Mouse (Mus musculus) embryo, embryonic 11 days (tissue): ENCODE data around the gene Gli3.
A peak's percentile ranks its signal among the peaks of the same experiment; 100 is the strongest.

Experiments used
- DNase-seq: peaks from one replicate; pipeline ENCODE4 v3.0.0-alpha.2; 2015

The Gli3 gene

DNA sequence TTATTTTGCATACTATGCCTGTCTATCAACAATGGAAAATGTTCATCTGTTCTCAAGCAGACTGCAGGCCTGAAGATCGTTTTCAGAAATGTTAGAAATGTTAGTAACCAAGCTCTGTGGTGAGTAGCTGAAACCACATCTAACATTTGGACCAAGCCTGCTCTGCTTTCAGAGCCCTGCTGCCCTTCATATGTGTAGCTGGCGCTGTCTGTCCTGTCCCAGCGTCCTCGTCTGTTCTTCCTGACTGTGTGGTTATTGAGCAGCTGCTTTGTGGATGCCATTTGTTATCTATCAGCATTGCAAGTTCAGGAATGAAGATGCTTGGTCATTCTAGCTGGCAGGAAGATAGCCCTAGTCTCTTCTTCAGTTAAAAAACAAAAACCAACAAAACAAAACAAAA lies 35.3 kb downstream of the Gli3 start:
- DNase-seq = no peak

DNA sequence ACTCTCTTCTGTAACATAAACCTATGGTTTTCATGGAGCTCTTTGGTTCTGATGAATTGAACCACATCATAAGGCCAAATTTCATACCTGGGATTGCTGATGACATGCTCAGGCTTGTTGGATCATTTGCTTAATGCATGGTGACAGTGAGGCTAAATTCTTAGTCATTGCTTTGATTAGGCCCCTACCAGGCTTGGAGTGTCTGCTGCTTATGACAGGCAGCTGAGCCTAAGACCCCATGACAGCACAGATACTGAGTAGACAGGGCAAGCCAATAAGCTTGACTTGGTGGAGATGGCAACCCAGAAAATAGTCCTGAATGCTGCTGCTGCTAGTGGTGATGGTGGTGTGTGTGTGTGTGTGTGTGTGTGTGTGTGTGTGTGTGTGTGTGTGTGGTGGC lies 47.9 kb downstream of the Gli3 start:
- DNase-seq = no peak

DNA sequence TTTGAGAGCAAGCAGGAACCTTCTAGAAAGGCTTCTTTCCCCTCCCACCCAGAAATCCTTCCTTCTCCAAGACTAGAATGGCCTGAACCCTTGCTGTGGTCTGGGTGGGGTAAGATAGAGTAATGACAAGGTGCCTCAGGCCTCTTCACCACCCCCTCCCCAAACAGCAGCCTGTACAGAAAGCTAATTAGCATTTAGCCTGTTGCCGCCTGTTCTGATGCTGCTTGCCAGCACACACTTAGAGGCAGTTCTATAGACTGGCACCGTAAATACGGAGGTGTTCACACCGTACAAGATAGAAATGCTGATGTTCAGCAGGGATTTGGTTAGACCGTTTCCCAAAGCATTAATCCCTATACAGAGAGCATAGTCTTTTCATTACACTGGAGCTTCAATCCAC lies 50.1 kb downstream of the Gli3 start:
- no peak for DNase-seq

DNA sequence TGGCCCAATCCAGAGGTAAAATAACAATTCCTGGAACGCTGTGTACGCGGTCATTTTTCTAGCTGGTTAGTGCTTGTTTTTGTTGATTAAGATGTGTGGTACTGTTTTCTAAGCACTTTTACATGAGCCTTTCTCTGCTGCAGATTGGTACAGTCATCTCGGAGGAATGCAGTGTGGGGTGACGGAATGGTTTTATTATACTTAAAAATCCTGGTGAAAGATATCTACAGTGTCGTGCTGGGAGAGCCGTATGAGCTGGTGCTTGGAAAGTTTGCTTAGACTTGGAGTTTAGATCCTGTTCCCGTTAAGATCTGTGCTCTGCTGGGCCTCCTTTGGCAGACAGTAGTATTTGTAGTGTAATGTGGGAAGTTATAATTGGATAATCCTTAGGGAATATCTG lies 51.0 kb downstream of the Gli3 start:
- no peak for DNase-seq

DNA sequence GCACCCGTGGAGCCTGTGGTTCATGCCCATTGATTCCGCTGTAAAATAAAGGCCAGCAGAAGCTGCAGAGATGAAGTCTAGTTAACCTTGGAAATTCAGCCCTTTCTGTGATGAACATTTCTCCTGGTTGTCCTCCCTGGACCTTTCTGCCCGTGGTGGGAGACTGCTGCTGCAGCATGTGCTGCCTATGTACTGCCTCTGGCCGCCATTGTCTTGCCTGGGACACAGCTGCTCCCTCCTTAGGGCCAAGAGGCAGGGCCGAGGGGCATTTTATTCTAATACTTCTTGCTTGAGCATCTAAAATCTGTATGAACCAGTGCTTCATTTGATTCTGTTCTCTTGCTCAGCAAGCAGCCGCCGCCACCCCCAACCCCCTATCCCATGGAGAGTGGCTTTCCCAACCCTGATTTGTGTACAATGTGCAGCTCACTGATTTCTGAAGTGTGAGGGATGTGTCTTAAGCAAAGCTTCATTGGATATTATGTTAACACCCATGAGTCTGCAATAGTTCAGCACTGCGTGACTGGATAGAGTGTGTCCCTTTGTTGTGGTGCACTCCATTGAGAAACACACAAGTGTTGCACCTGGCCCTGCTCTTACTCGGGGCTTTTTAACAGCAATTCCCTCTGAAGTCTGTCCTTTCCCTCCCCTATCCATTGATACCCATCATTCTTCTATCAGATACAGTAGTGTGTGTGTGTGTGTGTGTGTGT lies 54.2 kb downstream of the Gli3 start:
- DNase-seq = no peak

GRCm38 (mm10) chr13:15520353-15520752 lies 57.3 kb downstream of the Gli3 start:
- DNase-seq = no peak

- DNase-seq = no peak
Observed at GRCm38 (mm10) chr13:15522153-15522552, 59.1 kb downstream of the Gli3 start.

- no peak for DNase-seq
Observed at GRCm38 (mm10) chr13:15524208-15524607, 61.2 kb downstream of the Gli3 start.

GRCm38 (mm10) chr13:15526691-15527090 lies 63.7 kb downstream of the Gli3 start:
- DNase-seq = no peak

- no peak for DNase-seq
Observed at GRCm38 (mm10) chr13:15531568-15531967, 68.5 kb downstream of the Gli3 start.

- no peak for DNase-seq
Observed at GRCm38 (mm10) chr13:15537206-15537605, 74.2 kb downstream of the Gli3 start.

DNA sequence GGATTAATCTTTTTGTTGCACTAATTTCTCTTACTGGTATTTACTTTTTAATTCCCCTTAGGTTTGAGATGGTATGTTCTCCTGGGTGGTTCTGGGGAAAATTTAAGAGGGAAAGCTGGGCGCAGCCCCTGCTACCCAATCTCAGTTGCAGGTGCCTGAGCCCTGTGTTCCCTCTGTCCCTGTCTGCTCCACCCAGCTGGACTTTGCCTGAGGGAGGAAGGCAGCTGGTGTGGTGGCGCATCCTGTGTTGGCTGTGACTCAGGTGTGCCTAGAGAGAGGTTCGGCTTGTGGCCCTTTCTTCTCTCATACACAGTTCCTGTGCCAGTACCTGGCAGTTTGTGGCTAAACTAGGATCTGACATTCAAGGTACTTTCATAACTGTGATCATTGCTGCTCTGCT lies 74.6 kb downstream of the Gli3 start:
- no peak for DNase-seq

- no peak for DNase-seq
Observed at GRCm38 (mm10) chr13:15538389-15538788, 75.4 kb downstream of the Gli3 start.

DNA sequence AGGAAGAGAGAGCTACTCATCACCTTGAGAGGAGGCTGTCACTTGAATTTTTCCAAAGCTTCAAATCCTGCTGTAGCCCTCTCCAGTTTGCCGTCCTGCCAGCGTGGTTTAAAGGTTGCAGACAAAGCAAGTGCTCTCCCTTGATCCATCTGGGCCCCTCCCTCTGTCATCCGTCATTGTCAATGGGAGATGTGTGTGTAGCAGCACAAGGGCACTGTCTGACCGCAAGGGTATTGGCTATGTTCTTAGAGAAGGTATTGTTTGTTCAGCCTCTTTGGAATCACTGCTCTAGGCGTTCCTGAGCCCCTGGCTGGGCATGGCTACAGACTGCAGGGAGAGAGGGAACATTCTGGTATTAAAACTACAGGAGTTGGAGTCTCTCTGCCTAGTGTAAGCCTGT lies 79.0 kb downstream of the Gli3 start:
- DNase-seq = peak; percentile 80

- no peak for DNase-seq
Observed at GRCm38 (mm10) chr13:15543169-15543887, 80.3 kb downstream of the Gli3 start.

DNA sequence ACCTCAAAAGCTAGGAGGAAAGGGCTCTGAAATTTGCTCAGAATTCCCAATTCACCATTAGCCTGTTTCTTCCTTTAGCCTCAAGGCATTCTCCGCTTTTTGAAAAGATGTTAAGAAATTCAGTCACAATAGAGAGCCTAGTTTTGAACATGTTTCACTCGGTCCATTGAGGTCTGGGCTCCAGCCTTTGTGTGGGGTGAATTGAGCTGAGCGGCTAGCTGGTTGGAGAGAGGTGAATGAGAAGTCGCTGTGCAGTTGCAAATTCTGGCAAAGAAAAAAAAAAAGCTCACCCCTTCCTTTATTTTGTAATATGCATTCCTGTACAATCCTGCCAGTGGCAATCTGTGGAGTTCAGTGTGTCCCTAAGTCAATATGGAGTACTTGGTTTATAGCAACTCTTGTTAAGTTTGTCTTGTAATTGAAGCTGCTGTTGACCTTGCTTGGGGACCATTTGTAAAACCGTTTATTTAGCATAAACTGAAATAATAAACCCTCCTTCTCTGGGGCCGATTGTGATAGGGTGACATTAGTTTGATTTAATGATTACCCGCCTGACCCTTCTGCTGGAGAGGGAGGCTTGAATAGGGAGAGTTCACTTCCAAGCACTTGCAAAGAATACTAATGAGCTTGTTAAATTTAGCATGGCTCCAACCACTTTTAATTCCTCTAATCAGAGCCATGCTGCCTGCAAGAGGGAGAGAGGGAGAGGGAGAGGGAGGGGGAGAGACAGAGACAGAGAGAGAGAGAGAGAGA lies 81.0 kb downstream of the Gli3 start:
- DNase-seq = peak; percentile 74

DNA sequence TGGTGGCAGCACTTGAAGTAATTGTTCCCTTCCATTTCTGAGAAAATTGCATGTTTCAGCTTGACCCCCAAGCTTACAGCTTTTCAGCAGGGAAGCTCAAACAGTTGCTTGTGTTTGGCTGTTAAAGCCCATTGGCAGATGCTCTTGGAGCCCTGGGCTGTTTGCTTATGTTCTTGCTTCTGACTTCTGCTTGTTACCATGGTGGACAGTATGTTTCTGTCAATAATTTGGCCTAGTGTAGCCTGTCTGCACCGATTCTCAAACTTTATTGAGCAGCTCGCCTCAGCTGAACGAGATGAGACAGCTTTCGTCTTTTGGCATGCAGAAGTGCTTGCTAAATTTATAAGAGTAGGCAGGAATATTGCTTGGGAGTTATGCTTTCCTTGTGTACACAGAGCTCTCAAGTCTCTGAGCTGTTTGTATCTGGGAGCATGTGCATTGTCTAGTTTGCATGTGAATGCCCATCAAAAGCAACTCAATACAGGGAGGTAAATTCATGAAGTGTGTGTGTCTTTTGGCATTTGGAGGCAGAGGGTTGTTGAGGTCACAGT lies 82.4 kb downstream of the Gli3 start:
- no peak for DNase-seq

DNA sequence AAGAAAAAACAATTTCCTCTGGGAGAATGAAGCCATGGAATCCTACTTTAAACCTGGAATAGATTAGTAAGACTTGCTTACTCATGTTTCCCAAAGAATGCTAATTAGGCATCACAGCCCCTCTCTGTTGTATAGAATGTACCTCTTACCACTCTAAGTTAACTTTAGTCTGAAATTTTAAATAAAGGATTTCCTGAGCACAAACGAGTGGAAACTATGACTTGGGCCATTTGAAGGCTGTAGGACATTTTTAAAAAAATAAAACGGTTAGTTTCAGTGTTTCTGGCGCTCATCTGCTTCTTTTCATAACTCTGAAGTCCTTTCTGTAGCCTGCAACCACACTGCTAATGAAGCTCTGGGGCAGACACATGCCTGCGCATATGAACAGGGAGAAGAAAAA lies 83.2 kb downstream of the Gli3 start:
- DNase-seq = no peak

DNA sequence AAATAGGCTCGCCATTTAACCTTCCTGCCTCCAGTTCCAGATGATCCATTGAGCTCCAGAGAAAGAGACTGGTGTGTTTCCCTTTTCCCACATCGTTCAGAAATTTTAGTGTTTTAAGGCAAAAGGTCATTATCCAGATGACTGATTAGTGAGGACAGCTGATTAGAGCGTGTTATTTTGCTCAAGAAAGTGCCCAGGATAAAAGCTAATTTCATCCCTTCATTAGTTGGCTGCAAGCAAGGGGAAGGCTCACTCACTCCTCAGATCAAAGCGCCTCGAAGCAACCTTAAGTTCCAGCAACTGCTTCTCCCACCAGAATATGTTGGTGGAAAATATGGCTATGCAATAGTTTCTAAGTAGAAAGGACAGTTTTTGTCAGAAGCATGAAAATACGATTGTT lies 86.4 kb downstream of the Gli3 start:
- DNase-seq = no peak

DNA sequence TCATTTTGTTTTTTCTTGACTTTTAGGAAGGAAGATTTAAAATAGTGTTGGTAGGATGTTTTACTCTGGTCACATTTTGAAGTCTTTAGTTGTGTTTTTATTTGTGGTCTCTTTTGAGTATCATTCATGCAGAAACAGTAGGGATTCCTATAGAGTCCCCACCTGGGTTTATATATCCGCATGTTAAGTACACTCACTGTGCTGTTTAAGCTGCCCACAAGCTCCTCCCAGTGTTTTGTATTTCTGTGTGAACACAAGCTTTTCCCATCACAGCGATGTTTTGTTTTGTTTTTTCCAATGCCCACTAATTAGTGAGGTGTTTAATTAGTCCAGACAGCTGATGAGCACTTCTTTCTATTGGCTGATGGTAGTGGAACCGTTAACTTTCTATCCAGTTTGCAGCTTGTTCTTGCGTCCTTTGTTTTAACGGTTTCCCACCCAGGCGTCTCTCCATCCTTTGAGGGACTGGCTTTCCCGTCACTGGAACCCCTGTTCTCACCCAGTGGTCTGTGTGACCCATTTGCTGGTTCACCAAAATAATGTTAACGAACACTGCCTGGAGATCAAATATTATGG lies 87.1 kb downstream of the Gli3 start:
- DNase-seq = no peak

- no peak for DNase-seq
Observed at GRCm38 (mm10) chr13:15550731-15551130, 87.7 kb downstream of the Gli3 start.

- DNase-seq = no peak
Observed at GRCm38 (mm10) chr13:15552009-15552408, 89.0 kb downstream of the Gli3 start.

DNA sequence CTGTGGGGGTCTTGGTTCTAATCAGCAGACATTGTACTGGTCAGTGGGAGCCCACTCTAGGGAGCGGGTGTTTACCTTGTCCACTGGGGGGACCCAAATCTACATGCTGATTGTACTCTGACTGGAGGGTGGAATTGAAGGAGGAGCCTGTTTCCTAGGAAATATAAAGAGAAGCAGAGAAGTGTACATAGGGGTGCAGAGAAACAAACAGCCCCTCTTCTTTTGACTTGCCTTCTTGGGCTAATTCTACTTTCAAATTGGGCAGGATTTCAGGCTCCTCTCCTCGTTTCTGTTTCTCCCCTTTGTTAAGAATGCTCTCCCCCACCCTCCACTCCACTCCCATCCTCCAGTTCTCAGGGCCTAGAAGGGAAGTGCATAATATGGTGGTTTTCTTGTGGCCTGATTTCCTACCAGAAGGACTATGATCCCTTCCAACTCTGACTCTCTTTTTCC lies 93.6 kb downstream of the Gli3 start:
- no peak for DNase-seq
